Mouse (Mus musculus): ENCODE results near the gene Gm3127.
"Not testable (repeated sequence)": the region's sequence is repeated elsewhere in the genome, so short reads cannot be mapped to it uniquely, and the experiment has no call there.

The Gm3127 gene

DNA sequence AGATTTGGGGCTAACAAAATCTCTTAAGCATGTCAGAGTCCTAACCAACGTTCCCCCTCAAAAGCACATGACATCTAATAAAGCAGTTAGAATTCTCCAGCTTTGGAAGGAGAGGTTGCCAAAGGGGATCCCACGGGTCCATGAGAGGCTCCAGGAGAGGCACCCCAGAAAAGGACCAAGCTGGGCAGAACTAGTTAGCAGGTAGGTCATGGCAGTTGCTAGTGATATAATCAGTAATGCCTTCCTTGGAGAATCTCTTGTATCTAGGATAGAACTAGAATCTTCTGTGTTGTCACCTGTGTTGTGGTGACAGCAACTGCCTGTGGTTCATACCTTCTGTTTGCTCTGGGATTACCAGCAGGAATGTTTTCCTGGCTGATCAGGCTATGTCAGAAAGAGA lies at the start of gene Gm3127:
Gene Gm3127, plus strand, starts transcription at position 301 of the 400 bp plus-strand sequence.
- DNase-seq (ENCODE audit: low read depth, low spot score): not testable (repeated sequence)

DNA sequence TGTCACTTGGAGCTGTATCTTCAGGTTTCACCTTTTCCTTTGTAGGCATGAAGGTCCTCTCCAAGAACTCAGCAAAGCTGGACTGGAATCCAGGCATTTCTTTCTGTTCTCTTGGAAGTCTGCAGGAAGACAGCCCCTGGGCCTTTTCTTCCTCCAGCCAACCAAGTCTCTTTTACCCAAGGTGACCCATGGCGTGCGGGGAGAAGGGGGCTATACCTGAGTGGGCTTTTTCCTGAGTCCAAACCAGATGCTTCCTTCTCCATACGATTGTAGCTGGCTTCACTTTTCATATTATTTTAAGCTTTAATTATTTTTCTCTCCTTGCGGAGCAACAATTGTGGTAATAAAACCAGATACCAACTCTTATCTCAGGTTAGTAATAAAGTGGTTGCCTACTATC lies 23.2 kb upstream of the Gm3127 start:
- not testable (repeated sequence) for DNase-seq (ENCODE audit: low read depth, low spot score)

DNA sequence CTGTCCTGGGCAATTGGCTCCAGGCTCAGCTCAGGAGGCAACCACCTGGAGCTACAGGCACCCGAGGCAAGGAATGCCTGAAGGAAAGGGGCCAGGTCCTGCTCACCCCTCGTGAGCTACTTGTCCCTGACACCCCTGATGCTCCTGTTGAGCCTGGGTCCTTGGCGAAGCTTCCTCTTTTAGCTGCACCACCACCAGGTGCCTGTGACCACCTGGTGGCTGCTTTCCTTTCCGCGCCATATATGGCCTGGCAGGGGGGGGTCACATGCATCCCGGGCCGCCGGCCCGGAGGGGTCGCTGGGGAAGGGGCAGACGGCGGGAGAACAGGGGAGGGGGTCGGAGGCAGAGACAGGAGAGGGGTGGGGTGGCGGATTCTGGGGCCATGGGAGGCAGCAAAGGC lies 17.2 kb downstream of the Gm3127 start:
- DNase-seq (ENCODE audit: low read depth, low spot score): not testable (repeated sequence)

GRCm38 (mm10) chr14:4182491-4183210 lies 17.8 kb downstream of the Gm3127 start, which contains the start of gene Gm2974:
Gm2974 (plus strand) TSS chr14:4182576.
- DNase-seq (ENCODE audit: low read depth, low spot score): not testable (repeated sequence)

DNA sequence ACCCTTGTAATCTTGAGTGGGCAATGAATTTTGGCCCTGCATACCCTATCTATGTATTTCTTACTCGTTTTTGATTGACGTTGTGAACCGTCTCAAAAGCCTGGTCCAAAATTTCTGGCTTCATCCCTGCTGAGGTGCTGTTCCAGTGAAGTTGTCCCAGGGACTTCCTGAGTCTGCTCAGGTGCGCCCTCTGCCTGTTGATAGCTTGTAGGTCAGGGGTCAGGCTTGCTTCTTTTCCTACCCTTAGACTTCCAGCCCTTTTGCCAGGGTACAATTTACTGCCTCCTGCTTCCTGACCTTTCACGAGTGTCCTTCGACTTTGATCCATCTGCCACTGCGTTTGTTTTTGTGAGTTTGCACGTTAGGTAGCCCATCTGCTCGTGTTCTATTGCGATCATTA lies 18.5 kb downstream of the Gm3127 start:
- DNase-seq (ENCODE audit: low read depth, low spot score): not testable (repeated sequence)
